Mouse (Mus musculus) right cerebral cortex, postnatal 10 days (tissue): ENCODE measurements around the gene Zmym4.

Experiments
- DNase-seq, 2 experiments: peaks; one replicate each; pipeline ENCODE4 v3.0.0; 2021; ENCODE audit warnings: low spot score in 2 of 2

Gene Zmym4

GRCm38 (mm10) chr4:126943421-126943820, 24.5 kb downstream of the Zmym4 start:
- DNase-seq: no peak

GRCm38 (mm10) chr4:126942846-126943245, 25.1 kb downstream of the Zmym4 start:
- DNase-seq: no peak

- no peak for DNase-seq
Observed at GRCm38 (mm10) chr4:126927701-126928100, 40.2 kb downstream of the Zmym4 start.

- DNase-seq: no peak
Observed at GRCm38 (mm10) chr4:126889879-126890278, 78.1 kb downstream of the Zmym4 start.

- DNase-seq: no peak
Observed at GRCm38 (mm10) chr4:126885953-126886352, 82.0 kb downstream of the Zmym4 start.

- DNase-seq: no peak
Observed at GRCm38 (mm10) chr4:126883602-126884001, 84.3 kb downstream of the Zmym4 start.

GRCm38 (mm10) chr4:126879560-126880275, 88.2 kb downstream of the Zmym4 start:
- peak in 1 of 2 experiments; percentile 13 for DNase-seq

GRCm38 (mm10) chr4:126872717-126873116, 95.2 kb downstream of the Zmym4 start:
- no peak for DNase-seq

- DNase-seq: no peak
Observed at GRCm38 (mm10) chr4:126868699-126869098, 99.2 kb downstream of the Zmym4 start.

GRCm38 (mm10) chr4:126861514-126862266, 106.2 kb downstream of the Zmym4 start:
- DNase-seq: no peak

GRCm38 (mm10) chr4:126860268-126860986, 107.5 kb downstream of the Zmym4 start:
- DNase-seq: no peak

GRCm38 (mm10) chr4:126852971-126853370, 115.0 kb downstream of the Zmym4 start:
- no peak for DNase-seq

GRCm38 (mm10) chr4:126850778-126851080, 117.2 kb downstream of the Zmym4 start:
- no peak for DNase-seq

- DNase-seq: no peak
Observed at GRCm38 (mm10) chr4:126850019-126850777, 117.7 kb downstream of the Zmym4 start.

GRCm38 (mm10) chr4:126846971-126847370, 121.0 kb downstream of the Zmym4 start:
- no peak for DNase-seq

- no peak for DNase-seq
Observed at GRCm38 (mm10) chr4:126845664-126846063, 122.3 kb downstream of the Zmym4 start.

GRCm38 (mm10) chr4:126842911-126843310, 125.0 kb downstream of the Zmym4 start:
- DNase-seq: no peak

- no peak for DNase-seq
Observed at GRCm38 (mm10) chr4:126840996-126841560, 126.9 kb downstream of the Zmym4 start.

- peak; percentile 87 to 91 for DNase-seq
Observed at GRCm38 (mm10) chr4:126839873-126840272, 128.1 kb downstream of the Zmym4 start.

GRCm38 (mm10) chr4:126838799-126839198, 129.1 kb downstream of the Zmym4 start:
- DNase-seq: no peak

GRCm38 (mm10) chr4:126831122-126831521, 136.8 kb downstream of the Zmym4 start:
- DNase-seq: peak in 1 of 2 experiments; percentile 16

GRCm38 (mm10) chr4:126823917-126824316, 144.0 kb downstream of the Zmym4 start:
- no peak for DNase-seq
